In genomic region chr5:49487270-49487669, GRCm38 (mm10) we compare ENCODE assay signal across 16 mouse cellular contexts. TPM values are rescaled to one million over a fixed set of nuclear protein-coding genes. Genes with fewer than 3 reads are reported as not detected.
"Had no signal": no experiment of that assay in that cellular context is flagged by ENCODE, and none has a peak within 500 bp of the region (broad histone marks: within the 10 kb centered on the region; RNA-seq: fewer than 3 reads in every experiment).

No protein-coding gene starts in this region.

- DNase-seq: right cerebral cortex, postnatal 14 days; thymus, adult 2 months; thymus, postnatal 25 days; thymus, postnatal 4 days had no signal

- H3K9me3 ChIP-seq: liver, embryonic 12.5 days; megakaryocyte, embryonic 14.5 days; midbrain, embryonic 13.5 days; midbrain, embryonic 15.5 days; neural tube, embryonic 12.5 days; stomach, embryonic 15.5 days had no signal

- H3K9ac ChIP-seq: liver, embryonic 12.5 days; liver, embryonic 14.5 days; midbrain, embryonic 13.5 days; midbrain, embryonic 15.5 days; neural tube, embryonic 12.5 days; stomach, embryonic 15.5 days had no signal

- H3K4me1 ChIP-seq: liver, embryonic 12.5 days; megakaryocyte, embryonic 14.5 days; midbrain, embryonic 13.5 days; midbrain, embryonic 15.5 days; neural tube, embryonic 12.5 days; stomach, embryonic 15.5 days had no signal

- ATAC-seq: liver, embryonic 12.5 days; midbrain, embryonic 13.5 days; midbrain, embryonic 15.5 days had no signal

- H3K4me2 ChIP-seq: liver, embryonic 12.5 days; midbrain, embryonic 11.5 days; midbrain, embryonic 13.5 days; midbrain, embryonic 15.5 days; neural tube, embryonic 12.5 days; stomach, embryonic 15.5 days had no signal

- H3K27ac ChIP-seq: liver, embryonic 12.5 days; liver, embryonic 14.5 days; macrophage; midbrain, embryonic 13.5 days; midbrain, embryonic 15.5 days; neural tube, embryonic 12.5 days; stomach, embryonic 15.5 days; stomach, postnatal 0 days had no signal

- H3K36me3 ChIP-seq: liver, embryonic 12.5 days; midbrain, embryonic 13.5 days; midbrain, embryonic 15.5 days; neural tube, embryonic 12.5 days; stomach, embryonic 15.5 days had no signal

- H3K4me3 ChIP-seq: liver, embryonic 12.5 days; megakaryocyte, embryonic 14.5 days; midbrain, embryonic 13.5 days; midbrain, embryonic 15.5 days; neural tube, embryonic 12.5 days; stomach, embryonic 15.5 days had no signal

- H3K27me3 ChIP-seq: liver, embryonic 12.5 days; megakaryocyte, embryonic 14.5 days; midbrain, embryonic 13.5 days; midbrain, embryonic 15.5 days; neural tube, embryonic 12.5 days; stomach, embryonic 15.5 days had no signal

RNA-seq across cellular contexts. Expression of gene Kcnip4, which starts 37.4 kb away (rescaled TPM):
- polyA plus RNA-seq: liver, adult 2 months; macrophage; spleen, adult 2 months; thymus, adult 2 months had no signal
